Mouse (Mus musculus) thymus, adult 2 months (tissue): ENCODE data around the gene Aff3. TPM values are rescaled to one million over a fixed set of nuclear protein-coding genes. Genes with fewer than 3 reads are reported as not detected.

Experiments used
- DNase-seq: peaks from one replicate; pipeline ENCODE4 v3.0.0; 2021
- H3K27ac ChIP-seq: fragments of 200-500 bp; 2 replicates; pipeline ENCODE4 v1.5.1; 2012; ENCODE audit warnings: low read length, control low read depth; ENCODE audit not compliant: control insufficient read depth, insufficient read depth
- H3K27me3 ChIP-seq: fragments of 200-500 bp; 2 replicates; pipeline ENCODE4 v1.6.1; 2012; ENCODE audit warnings: mild to moderate bottlenecking, low read length, moderate library complexity, mixed read lengths; ENCODE audit not compliant: control insufficient read depth, insufficient read depth
- H3K36me3 ChIP-seq: fragments of 200-500 bp; 2 replicates; pipeline ENCODE4 v1.6.1; 2012; ENCODE audit warnings: mild to moderate bottlenecking, low read length, moderate library complexity; ENCODE audit not compliant: control insufficient read depth, insufficient read depth
- H3K4me1 ChIP-seq: fragments of 200-500 bp; replicated peaks from 2 replicates; pipeline ENCODE4 v1.6.1; 2012; ENCODE audit warnings: low read length; ENCODE audit not compliant: control insufficient read depth, insufficient read depth
- H3K4me3 ChIP-seq: fragments of 200-500 bp; 2 replicates; pipeline ENCODE4 v1.5.1; 2012; ENCODE audit warnings: mild to moderate bottlenecking, low read length, control low read depth, moderate library complexity; ENCODE audit not compliant: control insufficient read depth, insufficient read depth
- CTCF ChIP-seq: fragments of 200-500 bp; IDR thresholded peaks from 2 replicates; pipeline ENCODE4 v1.5.1; 2012; ENCODE audit warnings: mild to moderate bottlenecking, control low read depth, low read length, moderate library complexity, borderline replicate concordance; ENCODE audit not compliant: control insufficient read depth, poor library complexity, insufficient read depth; ENCODE audit errors: extremely low read depth
- POLR2A ChIP-seq: fragments of 200-500 bp; IDR thresholded peaks from 2 replicates; pipeline ENCODE4 v1.6.1; 2012; ENCODE audit warnings: mild to moderate bottlenecking, low read length, control low read depth, moderate library complexity; ENCODE audit not compliant: control insufficient read depth, poor library complexity, insufficient read depth; ENCODE audit errors: extremely low read depth
- WGBS: fragments of 180-500 bp; shearing (Covaris S2); methylation state at CpG from one replicate; pipeline ENCODE4 v1.1.7; 2018; 5-methylcytosine and 5-hydroxymethylcytosine counted together
- polyA plus RNA-seq: library from polyadenylated mRNA; depleted of rRNA; stranded (reverse); fragments of >200 nt; gene quantifications from 2 replicates; pipeline ENCODE4 v1.2.3, GENCODE M21; 2012

Aff3 gene
- polyA plus RNA-seq, 1 experiment = 39.6 TPM

DNA sequence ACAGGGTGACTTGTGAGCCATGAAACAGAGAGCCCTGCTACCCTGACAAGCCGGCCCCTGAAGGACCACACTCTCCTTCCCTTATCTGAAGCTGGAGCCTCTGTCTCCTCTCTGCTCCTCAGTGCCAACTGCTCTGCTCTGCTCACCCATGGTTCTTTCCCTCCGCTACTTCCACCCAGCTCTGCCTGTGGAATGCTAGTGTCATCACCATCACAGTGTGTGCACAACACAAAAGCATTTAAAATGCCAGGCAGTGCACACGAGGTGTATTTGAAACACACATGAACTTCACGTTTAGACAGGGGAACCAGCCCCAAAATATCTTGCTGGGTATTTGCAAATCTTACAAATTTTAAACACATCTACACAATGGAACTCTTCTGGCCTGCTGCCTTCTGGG, 253.6 kb downstream of the Aff3 start:
- TF ChIP-seq CTCF = no peak
- no peak for TF ChIP-seq POLR2A
- Histone ChIP-seq H3K36me3 (no peaks in the 10 kb centered on the region), H3K4me3 (no peak overlapping the region), H3K4me1 (no peaks in the 10 kb centered on the region), H3K27ac (no peak overlapping the region), H3K27me3 (no peaks in the 10 kb centered on the region)
- DNase-seq = no peak
- WGBS = 92% methylated on average over 4 of the region's 4 CpGs

GRCm38 (mm10) chr1:38410457-38410856, 254.3 kb downstream of the Aff3 start:
- H3K4me1 ChIP-seq = no peaks in the 10 kb centered on the region
- TF ChIP-seq CTCF = no peak
- no peak for TF ChIP-seq POLR2A
- WGBS = 95% methylated on average over 4 of the region's 4 CpGs
- no peaks in the 10 kb centered on the region for H3K36me3 ChIP-seq
- no peaks in the 10 kb centered on the region for H3K27me3 ChIP-seq
- no peak overlapping the region for H3K27ac ChIP-seq
- no peak overlapping the region for H3K4me3 ChIP-seq
- no peak for DNase-seq

GRCm38 (mm10) chr1:38408241-38408640, 256.5 kb downstream of the Aff3 start:
- WGBS = 49% methylated on average over 3 of the region's 3 CpGs
- no peaks in the 10 kb centered on the region for H3K4me1 ChIP-seq
- no peak for DNase-seq
- H3K27ac ChIP-seq = no peak overlapping the region
- H3K36me3 ChIP-seq = no peaks in the 10 kb centered on the region
- no peaks in the 10 kb centered on the region for H3K27me3 ChIP-seq
- TF ChIP-seq CTCF (no peak), POLR2A (no peak)
- no peak overlapping the region for H3K4me3 ChIP-seq

- no peaks in the 10 kb centered on the region for H3K36me3 ChIP-seq
- H3K27ac ChIP-seq = no peak overlapping the region
- no peak for DNase-seq
- TF ChIP-seq POLR2A (no peak), CTCF (no peak)
- no peaks in the 10 kb centered on the region for H3K4me1 ChIP-seq
- 97% methylated on average over 5 of the region's 5 CpGs for WGBS
- no peak overlapping the region for H3K4me3 ChIP-seq
- no peaks in the 10 kb centered on the region for H3K27me3 ChIP-seq
These were observed 261.0 kb downstream of the Aff3 start for GRCm38 (mm10) chr1:38403781-38404180.

- H3K4me1 ChIP-seq = no peaks in the 10 kb centered on the region
- H3K4me3 ChIP-seq = no peak overlapping the region
- 97% methylated on average over 4 of the region's 4 CpGs for WGBS
- TF ChIP-seq CTCF (no peak), POLR2A (no peak)
- H3K36me3 ChIP-seq = no peaks in the 10 kb centered on the region
- no peak overlapping the region for H3K27ac ChIP-seq
- no peaks in the 10 kb centered on the region for H3K27me3 ChIP-seq
- no peak for DNase-seq
These were observed 262.9 kb downstream of the Aff3 start for GRCm38 (mm10) chr1:38401856-38402255.

DNA sequence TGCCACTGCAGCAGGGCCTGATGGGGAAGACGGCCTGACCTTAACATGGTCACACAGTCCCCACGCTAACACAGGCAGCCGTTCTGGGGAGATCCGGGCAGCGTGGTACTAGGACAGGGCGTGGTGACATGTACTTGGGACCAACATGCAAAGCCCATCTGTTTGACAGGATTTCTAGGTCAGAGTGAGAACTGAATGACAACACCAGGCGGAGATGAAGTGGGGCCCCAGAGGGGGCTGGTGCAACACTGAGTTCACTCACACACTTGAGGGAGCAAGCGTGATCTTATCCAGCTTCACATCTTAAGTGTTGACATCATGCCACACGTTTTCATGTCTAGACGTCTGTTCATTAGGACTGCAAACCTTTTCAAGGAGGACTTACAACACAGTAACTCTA, 265.5 kb downstream of the Aff3 start:
- TF ChIP-seq CTCF (no peak), POLR2A (no peak)
- Histone ChIP-seq H3K27me3 (no peaks in the 10 kb centered on the region), H3K27ac (no peak overlapping the region), H3K36me3 (no peaks in the 10 kb centered on the region), H3K4me1 (peaks cover 10% of the 10 kb centered on the region), H3K4me3 (no peak overlapping the region)
- WGBS = 90% methylated on average over 10 of the region's 10 CpGs
- peak; percentile 37 for DNase-seq

DNA sequence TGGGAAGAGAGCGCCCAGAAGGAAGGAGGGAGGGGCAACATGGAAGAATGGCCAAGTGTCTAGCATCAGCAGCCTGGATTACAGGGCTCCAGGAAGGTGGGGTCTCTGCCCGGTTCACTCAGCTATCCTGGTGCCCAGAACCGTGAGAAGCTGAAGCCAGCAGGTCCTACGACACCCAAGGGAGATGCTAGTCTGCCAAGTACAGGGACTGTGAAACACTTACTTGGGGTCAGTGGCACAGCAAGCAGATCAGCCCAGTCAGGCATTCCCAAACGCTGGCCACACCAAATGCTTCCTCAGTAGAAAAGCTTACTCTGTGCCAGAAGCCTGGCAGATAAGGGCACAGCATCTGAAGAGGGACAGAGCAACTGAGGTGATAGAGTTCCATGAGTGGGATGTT, 266.2 kb downstream of the Aff3 start:
- 97% methylated on average over 5 of the region's 5 CpGs for WGBS
- peaks cover 10% of the 10 kb centered on the region for H3K4me1 ChIP-seq
- no peaks in the 10 kb centered on the region for H3K36me3 ChIP-seq
- no peak for DNase-seq
- H3K27ac ChIP-seq = no peak overlapping the region
- no peaks in the 10 kb centered on the region for H3K27me3 ChIP-seq
- no peak overlapping the region for H3K4me3 ChIP-seq
- no peak for TF ChIP-seq CTCF
- no peak for TF ChIP-seq POLR2A
